Mouse (Mus musculus) forebrain, embryonic 10.5 days (tissue): ENCODE results near the gene Ssna1. TPM values are rescaled to one million over a fixed set of nuclear protein-coding genes. Genes with fewer than 3 reads are reported as not detected.

ENCODE experiments used
- polyA plus RNA-seq: library from polyadenylated mRNA; unstranded; fragments of >200 nt; fragmentation: Nextera tagmentation; extraction: Ambion mirVana; gene quantifications from 2 replicates; pipeline ENCODE4 v1.2.1, GENCODE M21; 2016

The Ssna1 gene
- polyA plus RNA-seq, 1 experiment from 2014 or later: 247 TPM

Other genes with a start within 250 kb of the Ssna1 start
- 62.7 and 64.7 TPM in 2 replicates for gene Nsmf, start 218.1 kb downstream of the Ssna1 start, polyA plus RNA-seq
- not detected in 2 replicates for gene Entpd8, start 192.1 kb downstream of the Ssna1 start, polyA plus RNA-seq
- 0.26 and 0.29 TPM in 2 replicates for gene Noxa1, start 177.3 kb downstream of the Ssna1 start, polyA plus RNA-seq
- gene Nrarp, start 91.7 kb downstream of the Ssna1 start, polyA plus RNA-seq: 37.4 and 40.7 TPM in 2 replicates
- 1.3 and 1.5 TPM in 2 replicates for gene Tor4a, start 75.6 kb downstream of the Ssna1 start, polyA plus RNA-seq
- gene Nelfb, start 60.9 kb downstream of the Ssna1 start, polyA plus RNA-seq: 128 and 130 TPM in 2 replicates
- not detected in 2 replicates for gene Stpg3, start 57.8 kb downstream of the Ssna1 start, polyA plus RNA-seq
- 0.67 and 0.80 TPM in 2 replicates for gene Fam166a, start 53.7 kb downstream of the Ssna1 start, polyA plus RNA-seq
- 736 and 780 TPM in 2 replicates for gene Tubb4b, start 47.7 kb downstream of the Ssna1 start, polyA plus RNA-seq
- gene Slc34a3, start 38.1 kb downstream of the Ssna1 start, polyA plus RNA-seq: not detected in 2 replicates
- gene Rnf224, start 35.7 kb downstream of the Ssna1 start, polyA plus RNA-seq: not detected in 2 replicates
- gene Rnf208, start 30.2 kb downstream of the Ssna1 start, polyA plus RNA-seq: 23.3 and 26.5 TPM in 2 replicates
- 0.18 and 0.22 TPM in 2 replicates for gene Cysrt1, start 30.0 kb downstream of the Ssna1 start, polyA plus RNA-seq
- gene AL732309.1, start 25.6 kb downstream of the Ssna1 start, polyA plus RNA-seq: 6.9 and 7.0 TPM in 2 replicates
- gene Tmem203, start 17.0 kb downstream of the Ssna1 start, polyA plus RNA-seq: 15.9 and 17.9 TPM in 2 replicates
- 6.5 and 8.3 TPM in 2 replicates for gene Tprn, start 9.8 kb downstream of the Ssna1 start, polyA plus RNA-seq
- 136 and 142 TPM in 2 replicates for gene Anapc2, start within 50 bp of the Ssna1 start, polyA plus RNA-seq
- not detected in 2 replicates for gene Tmem210, start 15.7 kb upstream of the Ssna1 start, polyA plus RNA-seq
- gene Lrrc26, start 17.5 kb upstream of the Ssna1 start, polyA plus RNA-seq: not detected in 2 replicates
- gene Grin1, start 46.7 kb upstream of the Ssna1 start, polyA plus RNA-seq: 0.87 and 1.3 TPM in 2 replicates
- gene Man1b1, start 59.9 kb upstream of the Ssna1 start, polyA plus RNA-seq: 53.5 and 58.9 TPM in 2 replicates
- gene Dpp7, start 83.9 kb upstream of the Ssna1 start, polyA plus RNA-seq: 17.6 and 21.8 TPM in 2 replicates
- gene Uap1l1, start 93.2 kb upstream of the Ssna1 start, polyA plus RNA-seq: 7.3 and 7.9 TPM in 2 replicates
- gene Sapcd2, start 99.9 kb upstream of the Ssna1 start, polyA plus RNA-seq: 93.7 and 96.1 TPM in 2 replicates
- gene Entpd2, start 123.4 kb upstream of the Ssna1 start, polyA plus RNA-seq: 0.11 TPM in 1 of 2 replicates, not detected in the other
- gene Npdc1, start 126.9 kb upstream of the Ssna1 start, polyA plus RNA-seq: 53.4 and 62.2 TPM in 2 replicates
- not detected in 2 replicates for gene Fut7, start 150.8 kb upstream of the Ssna1 start, polyA plus RNA-seq
- 8.8 and 9.0 TPM in 2 replicates for gene Abca2, start 156.3 kb upstream of the Ssna1 start, polyA plus RNA-seq
- 0.57 TPM in 2 replicates for gene Clic3, start 184.4 kb upstream of the Ssna1 start, polyA plus RNA-seq
- 12.4 and 15.5 TPM in 2 replicates for gene Paxx, start 188.7 kb upstream of the Ssna1 start, polyA plus RNA-seq
- gene Ptgds, start 197.6 kb upstream of the Ssna1 start, polyA plus RNA-seq: 0.31 TPM in 1 of 2 replicates, not detected in the other
- not detected in 2 replicates for gene Lcn12, start 221.5 kb upstream of the Ssna1 start, polyA plus RNA-seq
- 90.7 and 93.9 TPM in 2 replicates for gene Fbxw5, start 228.3 kb upstream of the Ssna1 start, polyA plus RNA-seq
- 6.3 and 7.2 TPM in 2 replicates for gene C8g, start 229.3 kb upstream of the Ssna1 start, polyA plus RNA-seq